Comparison of ENCODE assay signal across 8 mouse cellular contexts in the genomic region with DNA sequence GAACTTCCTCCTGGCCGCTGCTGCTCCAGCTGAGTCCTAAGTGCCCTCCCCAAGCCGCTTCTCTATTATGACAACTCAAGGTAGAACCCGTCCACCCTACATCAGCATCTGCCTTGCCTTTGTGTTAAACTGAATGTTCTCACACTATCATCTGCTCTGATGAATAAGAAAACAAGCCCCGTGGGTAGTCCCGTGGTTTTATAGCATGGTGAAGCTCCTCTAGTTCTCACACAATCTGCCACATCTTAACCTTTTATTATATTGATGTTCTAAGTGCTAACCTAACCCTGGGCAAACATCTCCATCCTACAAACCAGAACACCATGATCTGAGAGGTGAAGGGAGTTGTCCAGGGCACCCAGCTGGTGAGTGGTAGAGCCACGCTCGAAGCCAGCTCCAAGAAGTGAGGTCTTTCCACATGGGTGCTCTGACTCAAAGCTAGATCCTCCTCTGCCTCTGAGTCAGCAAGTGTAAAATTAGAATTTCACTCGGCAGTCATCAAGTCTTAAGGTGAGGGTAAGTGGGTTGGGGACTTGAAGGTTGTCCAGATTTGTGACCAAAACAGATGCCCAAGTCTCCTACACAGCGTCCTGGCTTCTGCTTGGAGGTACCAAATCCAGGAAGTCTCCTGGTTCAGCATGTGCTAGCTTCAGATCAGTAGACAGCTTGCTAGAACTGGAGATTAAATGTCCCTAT. TPM values are rescaled to one million over a fixed set of nuclear protein-coding genes. Genes with fewer than 3 reads are reported as not detected.
DNase-seq lines count a peak whose midpoint lies in the region; ATAC-seq lines count a peak whose summit lies in the region.

No protein-coding gene starts in this region.

- DNase-seq in layer of hippocampus, adult 11-12 months (ENCODE audit: low spot score) = peak; percentile 54
- no peak for DNase-seq in layer of hippocampus, postnatal 10 days (ENCODE audit: low spot score in 2 of 2)
- peak; percentile 60 for DNase-seq in CD4-positive, CD25-positive, alpha-beta regulatory T cell, adult 2 months (ENCODE audit: low read depth, low spot score)
- DNase-seq in spleen, postnatal 4 days (ENCODE audit: low spot score in 2 of 2) = no peak
- DNase-seq in thymus, postnatal 14 days = no peak
- no peak for DNase-seq in urinary bladder, adult 2 months (ENCODE audit: low spot score)

- no peaks in the 10 kb centered on the region for H3K27me3 ChIP-seq in limb, embryonic 12.5 days

- peaks cover 7% of the 10 kb centered on the region; the same call in 1 of the 2 replicates for H3K4me1 ChIP-seq in brown adipose tissue, adult 24 weeks (ENCODE audit: control insufficient read depth, insufficient read depth, insufficient read length, low read length)
- peaks cover 56% of the 10 kb centered on the region for H3K4me1 ChIP-seq in limb, embryonic 12.5 days (replicated peaks)

- WGBS in limb, embryonic 12.5 days = 86% methylated on average over 9 of the region's 9 CpGs

- no peak overlapping the region for H3K9ac ChIP-seq in limb, embryonic 12.5 days (replicated peaks)

- no peak overlapping the region for H3K4me2 ChIP-seq in limb, embryonic 12.5 days

- H3K4me3 ChIP-seq in brown adipose tissue, adult 24 weeks (ENCODE audit: insufficient read depth, low read depth, low read length) = no peak overlapping the region
- no peak overlapping the region for H3K4me3 ChIP-seq in limb, embryonic 12.5 days (replicated peaks)

- H3K36me3 ChIP-seq in limb, embryonic 12.5 days = no peaks in the 10 kb centered on the region

- 0 out of 2 replicates have a peak overlapping the region, but pooled peaks have one; percentile 11 for H3K27ac ChIP-seq in brown adipose tissue, adult 24 weeks (replicated peaks; ENCODE audit: low read depth, low read length)
- peak overlapping the region; percentile 45 for H3K27ac ChIP-seq in limb, embryonic 12.5 days

- H3K9me3 ChIP-seq in limb, embryonic 12.5 days = no peaks in the 10 kb centered on the region

- no peak for ATAC-seq in limb, embryonic 12.5 days (ENCODE audit: insufficient number of reproducible peaks, insufficient read depth, low FRiP score, low TSS enrichment, low read depth)

RNA-seq across cellular contexts. Expression of gene Ier5, which starts 48.4 kb away (rescaled TPM):
- 10 to 100 TPM; 16.5 to 21.5 TPM for total RNA-seq in layer of hippocampus, postnatal 10 days (2021)
- polyA plus RNA-seq in brown adipose tissue, adult 24 weeks (2012; ENCODE audit: insufficient read depth, insufficient read length, missing spikeins) = 3.2 and 5.6 TPM in 2 replicates
- 15.8 and 16.1 TPM in 2 replicates for polyA plus RNA-seq in limb, embryonic 12.5 days (2016; fragmentation: Nextera tagmentation; extraction: Ambion mirVana)
- 29.7 and 40.7 TPM in 2 replicates for polyA plus RNA-seq in urinary bladder, adult 2 months (2012; rRNA removed)

Comparison
In these comparisons a context has a peak if more than half of its experiments do, and no peak if none do; other contexts are left out.
1. DNase-seq: peak in layer of hippocampus, adult 11-12 months (single experiment) and CD4-positive, CD25-positive, alpha-beta regulatory T cell, adult 2 months (single experiment); none in layer of hippocampus, postnatal 10 days (0 of 2), spleen, postnatal 4 days (0 of 2), thymus, postnatal 14 days (single experiment) and urinary bladder, adult 2 months (single experiment).